Mouse (Mus musculus) myocyte (in vitro differentiated cells): ENCODE data around the gene Dnajb12. TPM values are rescaled to one million over a fixed set of nuclear protein-coding genes. Genes with fewer than 3 reads are reported as not detected.

ENCODE experiments used
- H3K27me3 ChIP-seq: one replicate; pipeline ENCODE4 v1.6.1; 2011; ENCODE audit not compliant: control insufficient read depth, insufficient read depth, insufficient read length
- H3K36me3 ChIP-seq: one replicate; pipeline ENCODE4 v1.6.1; 2011; ENCODE audit not compliant: control insufficient read depth, insufficient read depth
- H3K4me2 ChIP-seq: one replicate; pipeline ENCODE4 v1.6.1; 2011; ENCODE audit warnings: low read depth, control low read depth
- H3K4me3 ChIP-seq: one replicate; pipeline ENCODE4 v1.5.1; 2011; ENCODE audit warnings: mild to moderate bottlenecking, control low read depth, moderate library complexity
- H3K79me2 ChIP-seq: one replicate; pipeline ENCODE4 v1.6.1; 2011; ENCODE audit not compliant: control insufficient read depth, insufficient read depth
- H3ac ChIP-seq: one replicate; pipeline ENCODE4 v1.6.1; 2011; ENCODE audit not compliant: control insufficient read depth, insufficient read length
- CEBPB ChIP-seq: IDR thresholded peaks from 2 replicates; pipeline ENCODE4 v1.6.1; 2011; ENCODE audit warnings: mild to moderate bottlenecking, moderate library complexity; ENCODE audit not compliant: poor library complexity, insufficient read depth, severe bottlenecking
- E2F4 ChIP-seq: IDR thresholded peaks from one replicate; pipeline ENCODE4 v1.6.1; 2011; ENCODE audit warnings: mild to moderate bottlenecking, control low read depth, moderate library complexity; ENCODE audit not compliant: insufficient read depth
- MAX ChIP-seq: IDR thresholded peaks from one replicate; pipeline ENCODE4 v1.6.1; 2011; ENCODE audit warnings: low read depth, mild to moderate bottlenecking, control low read depth
- MYOD1 ChIP-seq, 3 experiments: IDR thresholded peaks; one replicate each; pipeline ENCODE4 v1.6.1; 2011; ENCODE audit warnings: control low read depth in 2 of 3, low read depth in 2 of 3, mild to moderate bottlenecking in 2 of 3, moderate library complexity in 1 of 3; ENCODE audit not compliant: insufficient read length in 2 of 3, control insufficient read depth in 1 of 3
- MYOG ChIP-seq, 3 experiments: IDR thresholded peaks; one replicate each; pipeline ENCODE4 v1.6.1; 2011; ENCODE audit warnings: control low read depth in 2 of 3, low read depth in 2 of 3, mild to moderate bottlenecking in 2 of 3; ENCODE audit not compliant: insufficient read length in 2 of 3, control insufficient read depth in 1 of 3, insufficient read depth in 1 of 3
- POLR2A ChIP-seq: IDR thresholded peaks from one replicate; pipeline ENCODE4 v1.6.1; 2011; ENCODE audit warnings: low read depth, mild to moderate bottlenecking, control low read depth, moderate library complexity; ENCODE audit not compliant: insufficient read length
- POLR2AphosphoS2 ChIP-seq: IDR thresholded peaks from one replicate; pipeline ENCODE4 v1.6.1; 2011; ENCODE audit warnings: low read depth, control low read depth; ENCODE audit not compliant: insufficient read length
- REST ChIP-seq: IDR thresholded peaks from one replicate; pipeline ENCODE4 v1.6.1; 2011; ENCODE audit warnings: mild to moderate bottlenecking, control low read depth, moderate library complexity; ENCODE audit not compliant: insufficient read depth, insufficient read length
- SRF ChIP-seq: IDR thresholded peaks from one replicate; pipeline ENCODE4 v1.6.1; 2011; ENCODE audit warnings: low read depth; ENCODE audit not compliant: control insufficient read depth, insufficient read length
- TCF12 ChIP-seq: IDR thresholded peaks from one replicate; pipeline ENCODE4 v1.6.1; 2011; ENCODE audit warnings: mild to moderate bottlenecking, control low read depth; ENCODE audit not compliant: poor library complexity, insufficient read depth, severe bottlenecking
- TCF3 ChIP-seq: IDR thresholded peaks from one replicate; pipeline ENCODE4 v1.6.1; 2011; ENCODE audit warnings: low read depth, control low read depth; ENCODE audit not compliant: insufficient read length
- USF1 ChIP-seq: IDR thresholded peaks from one replicate; pipeline ENCODE4 v1.6.1; 2011; ENCODE audit warnings: low read depth, mild to moderate bottlenecking, control low read depth, moderate library complexity
- polyA plus RNA-seq: library from polyadenylated mRNA; unstranded; fragments of >200 nt; fragmentation: generic; extraction: Trizol; gene quantifications from one replicate; pipeline ENCODE4 v1.2.1, GENCODE M21; 2012; ENCODE audit warnings: missing spikeins

Dnajb12 gene
- polyA plus RNA-seq, 1 experiment: 45.2 TPM

DNA sequence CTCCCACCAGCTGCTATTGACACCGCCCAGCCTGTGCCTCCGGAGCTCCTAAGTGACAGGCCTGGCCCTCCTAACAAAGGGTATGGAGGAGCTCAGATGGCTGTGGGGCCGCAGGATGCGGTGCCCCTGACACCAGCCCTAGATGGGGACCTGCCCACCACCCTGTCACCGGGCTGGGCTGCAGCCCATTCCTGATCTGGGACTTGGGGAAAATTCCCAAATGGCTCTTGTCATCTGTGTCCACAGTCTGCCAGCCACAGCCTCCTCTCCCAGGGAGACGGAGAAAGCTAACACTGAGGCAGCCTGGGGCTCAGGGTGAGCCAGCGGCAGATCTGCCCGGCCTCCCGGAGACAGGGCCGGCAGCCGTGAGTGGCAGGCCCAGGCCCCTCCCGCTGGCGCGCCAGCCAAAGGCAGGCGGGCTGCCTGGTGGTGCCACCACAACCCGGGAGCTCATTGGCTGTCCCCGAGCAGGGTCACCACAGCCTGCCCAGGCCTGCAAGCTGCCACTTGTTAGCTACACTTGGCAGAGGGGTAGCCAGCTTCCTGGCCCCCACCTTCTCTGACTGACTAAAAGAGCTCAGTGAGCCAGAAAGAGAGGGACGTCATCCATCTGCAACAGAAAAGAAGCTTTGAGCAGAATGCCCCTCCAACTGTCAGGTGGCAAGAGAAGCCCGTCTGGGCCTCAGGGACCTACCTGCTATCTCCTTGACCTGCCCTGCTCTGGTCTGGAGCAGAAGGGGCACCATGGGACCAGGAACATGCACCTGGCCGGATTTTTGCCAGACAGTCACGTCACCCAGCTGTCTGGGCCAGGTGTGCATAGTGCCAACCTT is 20.2 kb downstream of the Dnajb12 start:
- no peaks in the 10 kb centered on the region for H3K79me2 ChIP-seq
- H3K36me3 ChIP-seq: peaks cover 15% of the 10 kb centered on the region
- H3ac ChIP-seq: no peak overlapping the region
- no peak overlapping the region for H3K4me3 ChIP-seq
- H3K4me2 ChIP-seq: peak overlapping the region; percentile 64
- no peak for TF ChIP-seq CEBPB
- TF ChIP-seq MYOG (IDR thresholded peaks at IDR 0.05; ENCODE audit: control insufficient read depth in 1 of 3, insufficient read depth in 1 of 3, insufficient read length in 2 of 3, low read depth in 2 of 3): peak in 2 of 3 experiments; percentile 28 to 42
- peak; percentile 97 for TF ChIP-seq POLR2AphosphoS2
- TF ChIP-seq MAX: no peak
- TF ChIP-seq MYOD1 (IDR thresholded peaks at IDR 0.05; ENCODE audit: control insufficient read depth in 1 of 3, insufficient read length in 2 of 3, low read depth in 2 of 3): peak in 1 of 3 experiments; percentile 53
- peak; percentile 83 for TF ChIP-seq POLR2A
- H3K27me3 ChIP-seq: no peaks in the 10 kb centered on the region

DNA sequence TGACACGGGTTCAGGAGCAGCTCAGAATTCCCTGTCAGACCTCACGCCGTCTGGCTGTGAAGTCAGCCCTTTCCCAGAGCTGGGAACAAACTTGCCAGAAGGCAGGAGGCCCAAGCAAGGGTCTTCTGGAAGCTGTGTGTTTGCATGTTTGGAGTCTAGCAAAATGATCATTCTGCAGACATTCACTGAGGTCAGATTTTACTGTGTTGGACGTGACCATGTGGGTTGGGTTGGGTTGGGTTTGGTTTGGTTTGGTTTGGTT is 20.7 kb downstream of the Dnajb12 start:
- no peak overlapping the region for H3ac ChIP-seq
- no peaks in the 10 kb centered on the region for H3K27me3 ChIP-seq
- no peak overlapping the region for H3K4me3 ChIP-seq
- no peaks in the 10 kb centered on the region for H3K79me2 ChIP-seq
- peaks cover 11% of the 10 kb centered on the region for H3K36me3 ChIP-seq
- peak; percentile 7 for TF ChIP-seq POLR2A
- no peak for TF ChIP-seq POLR2AphosphoS2
- TF ChIP-seq MYOD1 (IDR thresholded peaks at IDR 0.05; ENCODE audit: control insufficient read depth in 1 of 3, insufficient read length in 2 of 3, low read depth in 2 of 3): no peak
- TF ChIP-seq TCF12: no peak
- H3K4me2 ChIP-seq: peak overlapping the region; percentile 64

DNA sequence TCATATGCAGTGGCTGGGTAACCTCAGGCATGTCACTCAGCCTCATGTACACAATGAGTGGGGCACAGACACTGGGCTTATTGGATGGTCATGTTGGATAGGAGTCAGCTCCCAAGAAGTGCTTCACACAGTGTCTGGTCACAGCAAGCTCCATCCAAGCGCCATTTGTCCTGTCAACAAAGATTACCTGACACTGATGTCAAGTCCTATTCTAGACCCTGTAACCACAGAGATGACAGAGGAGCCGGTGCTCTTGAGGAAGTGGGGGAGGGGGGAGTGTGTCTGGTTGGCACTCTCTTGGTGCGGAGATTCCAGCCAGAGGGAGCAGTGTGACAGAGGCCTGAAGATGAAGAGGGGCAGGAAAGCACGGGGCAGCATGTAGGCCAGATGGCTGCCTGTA is 21.6 kb downstream of the Dnajb12 start:
- Histone ChIP-seq H3K79me2 (no peaks in the 10 kb centered on the region), H3K36me3 (peaks cover 3% of the 10 kb centered on the region), H3K27me3 (no peaks in the 10 kb centered on the region), H3K4me2 (peak overlapping the region; percentile 64), H3K4me3 (no peak overlapping the region), H3ac (no peak overlapping the region)
- TF ChIP-seq POLR2AphosphoS2: peak; percentile 30
- no peak for TF ChIP-seq SRF
- TF ChIP-seq MYOD1 (IDR thresholded peaks at IDR 0.05; ENCODE audit: control insufficient read depth in 1 of 3, insufficient read length in 2 of 3, low read depth in 2 of 3): peak in 1 of 3 experiments; percentile 11

DNA sequence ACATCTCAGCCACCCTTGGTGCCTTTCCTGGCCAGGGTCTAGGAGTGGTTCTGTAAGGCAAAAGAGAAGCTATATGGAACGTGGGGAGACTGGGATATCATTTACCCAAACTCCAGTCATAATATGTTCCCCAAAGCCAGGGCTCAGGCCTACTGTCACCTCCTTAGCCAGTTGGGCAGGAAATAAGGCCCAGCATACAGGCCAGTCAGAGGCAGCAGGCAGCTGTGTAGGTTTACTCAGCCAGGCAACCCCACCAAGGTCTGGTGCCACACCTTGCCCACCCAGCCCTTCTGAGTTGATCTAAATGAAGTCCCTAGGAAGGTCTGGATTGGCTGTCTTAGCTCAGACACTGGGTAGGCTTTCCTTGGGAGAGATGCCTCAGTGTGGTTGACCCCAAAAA is 22.1 kb downstream of the Dnajb12 start:
- H3K4me2 ChIP-seq: no peak overlapping the region
- no peak overlapping the region for H3K4me3 ChIP-seq
- H3ac ChIP-seq: no peak overlapping the region
- H3K36me3 ChIP-seq: no peaks in the 10 kb centered on the region
- TF ChIP-seq MAX (no peak), POLR2AphosphoS2 (peak; percentile 51)
- no peaks in the 10 kb centered on the region for H3K79me2 ChIP-seq
- H3K27me3 ChIP-seq: no peaks in the 10 kb centered on the region

DNA sequence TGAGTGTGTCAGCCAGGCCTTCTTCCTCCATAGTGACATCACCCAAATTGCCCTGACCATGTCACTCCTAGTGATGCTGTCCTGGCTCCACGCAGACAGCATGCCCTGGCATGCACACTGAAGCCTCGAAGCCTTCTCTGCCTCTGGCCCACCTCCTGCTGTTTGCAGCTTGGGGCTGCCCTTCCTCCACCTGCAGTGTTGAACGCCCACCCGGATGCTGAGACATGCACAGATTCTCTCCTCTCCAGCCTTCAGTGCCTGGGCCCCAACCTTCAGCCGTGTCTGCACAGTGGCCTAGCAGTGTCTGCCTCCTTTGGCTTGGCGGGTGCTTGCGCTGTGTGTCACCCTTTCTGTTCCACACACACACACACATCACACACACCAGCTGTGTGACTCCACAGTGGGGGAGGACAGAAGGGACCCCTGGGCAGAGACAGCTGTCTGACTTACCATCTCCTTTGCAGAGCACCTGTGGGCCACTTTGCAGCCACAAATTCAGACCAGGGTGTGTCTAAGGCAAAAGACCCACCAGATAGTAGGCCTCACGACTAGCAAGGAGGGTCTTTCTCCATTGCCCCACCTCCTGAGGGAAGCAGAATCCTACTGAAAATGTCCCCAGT is 22.7 kb downstream of the Dnajb12 start:
- Histone ChIP-seq H3K79me2 (no peaks in the 10 kb centered on the region), H3K27me3 (no peaks in the 10 kb centered on the region), H3K4me2 (no peak overlapping the region), H3ac (no peak overlapping the region), H3K4me3 (no peak overlapping the region), H3K36me3 (no peaks in the 10 kb centered on the region)
- peak in 2 of 3 experiments; percentile 36 to 72 for TF ChIP-seq MYOD1 (IDR thresholded peaks at IDR 0.05; ENCODE audit: control insufficient read depth in 1 of 3, insufficient read length in 2 of 3, low read depth in 2 of 3)
- no peak for TF ChIP-seq CEBPB
- peak; percentile 51 for TF ChIP-seq POLR2AphosphoS2
- no peak for TF ChIP-seq TCF3
- no peak for TF ChIP-seq REST
- no peak for TF ChIP-seq MAX
- no peak for TF ChIP-seq USF1
- TF ChIP-seq POLR2A: no peak
- peak in 1 of 3 experiments; percentile 50 for TF ChIP-seq MYOG (IDR thresholded peaks at IDR 0.05; ENCODE audit: control insufficient read depth in 1 of 3, insufficient read depth in 1 of 3, insufficient read length in 2 of 3, low read depth in 2 of 3)
- no peak for TF ChIP-seq SRF
- TF ChIP-seq TCF12: no peak
- no peak for TF ChIP-seq E2F4
